Mouse (Mus musculus): ENCODE data around the gene Tigar.

- TF ChIP-seq CTCF (IDR thresholded peaks at IDR 0.05; ENCODE audit: low read depth, low read length) (no peak), POLR2A (IDR thresholded peaks at IDR 0.05; ENCODE audit: extremely low read depth, insufficient read depth, low read length) (no peak)
Observed at GRCm38 (mm10) chr6:127157321-127157720, 48.0 kb upstream of the Tigar start.

All from liver, adult 2 months (tissue).